Mouse (Mus musculus): ENCODE data around the gene 4921509C19Rik. TPM values are rescaled to one million over a fixed set of nuclear protein-coding genes. Genes with fewer than 3 reads are reported as not detected.

Gene 4921509C19Rik
- not detected for total RNA-seq (2023)

DNA sequence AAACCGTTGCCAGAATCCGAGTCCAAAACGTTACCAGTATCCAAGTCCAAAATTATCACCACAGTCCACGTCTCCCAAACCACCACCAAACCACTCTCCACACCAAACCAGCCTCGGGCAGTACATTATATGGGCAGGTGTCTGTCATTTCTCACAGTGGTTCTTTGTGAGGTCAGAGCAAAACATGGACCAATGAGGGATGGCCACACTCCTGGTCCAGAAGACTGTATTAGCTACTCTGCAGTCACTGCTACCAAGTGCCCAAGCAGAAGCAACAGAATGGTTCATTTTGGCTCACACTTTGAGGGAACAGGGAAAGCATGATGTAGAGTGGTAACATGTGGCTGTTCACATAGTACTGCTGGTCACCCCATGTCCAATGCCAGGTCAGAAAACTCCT, at the start of gene 4921509C19Rik:
Gene 4921509C19Rik (minus strand): TSS at position 101 of the 400 bp plus-strand sequence.

DNA sequence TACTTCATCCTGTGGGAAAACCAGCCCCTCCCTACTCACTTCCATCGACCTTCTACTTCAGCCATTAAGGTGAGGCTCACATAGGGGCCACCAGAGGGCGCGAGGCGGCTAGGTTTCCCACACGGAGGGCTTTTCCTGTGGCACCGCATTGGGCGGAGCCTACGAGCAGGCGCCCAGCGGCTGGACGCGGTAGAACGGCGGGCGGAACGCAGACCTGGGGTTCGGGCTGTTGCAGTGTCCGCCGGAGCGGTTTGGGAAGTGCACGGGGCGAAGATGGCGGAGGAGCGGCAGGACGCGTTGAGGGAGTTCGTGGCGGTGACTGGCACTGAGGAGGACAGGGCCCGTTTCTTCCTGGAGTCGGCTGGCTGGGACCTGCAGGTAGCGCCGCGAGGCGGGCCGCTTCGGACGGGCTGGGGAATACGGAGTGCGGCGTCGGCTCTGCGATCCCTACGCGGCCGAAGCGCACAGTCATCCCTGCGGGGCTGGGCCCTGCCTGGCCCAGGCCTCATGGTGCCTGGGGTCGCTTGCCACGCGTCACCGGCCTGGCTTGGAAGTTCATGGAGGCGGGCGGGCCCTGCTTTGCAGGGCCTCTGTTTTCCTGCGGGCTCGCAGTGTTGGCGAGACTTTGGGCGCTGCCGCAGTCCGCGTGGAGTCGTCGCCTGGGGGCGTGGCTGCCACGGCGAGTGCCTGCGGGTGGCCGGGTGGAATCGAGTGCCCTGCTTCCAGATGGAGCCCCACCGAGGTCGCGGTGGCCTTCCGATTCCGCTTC, 18.3 kb upstream of the 4921509C19Rik start, which contains the start of gene Nsfl1c:
Gene Nsfl1c (plus strand): TSS at position 148 of the 769 bp plus-strand sequence.

Other genes with a start within 250 kb of the 4921509C19Rik start
- gene Nsfl1c, start 18.0 kb upstream of the 4921509C19Rik start, total RNA-seq (2023), result 158 TPM
- gene Fkbp1a, start 66.3 kb upstream of the 4921509C19Rik start, total RNA-seq (2023), result 155 TPM
- gene Sdcbp2, start 96.5 kb upstream of the 4921509C19Rik start, total RNA-seq (2023), result 7.9 TPM
- 9.2 TPM for gene Snph, start 156.4 kb upstream of the 4921509C19Rik start, total RNA-seq (2023)
- gene Rad21l, start 192.4 kb upstream of the 4921509C19Rik start, total RNA-seq (2023), result not detected
- gene Tmem74b, start 225.9 kb upstream of the 4921509C19Rik start, total RNA-seq (2023), result not detected